Mouse (Mus musculus) embryonic fibroblast, embryonic 13.5 days (primary cell): Measurements from ENCODE around the gene Clec2i.

Source experiments
- CTCF ChIP-seq: IDR thresholded peaks from 2 replicates; pipeline ENCODE4 v1.5.1; 2011; ENCODE audit warnings: mild to moderate bottlenecking, control low read depth, low read length, moderate library complexity, borderline replicate concordance; ENCODE audit not compliant: insufficient read depth
- POLR2A ChIP-seq: IDR thresholded peaks from 2 replicates; pipeline ENCODE4 v1.6.1; 2011; ENCODE audit warnings: low read depth, mild to moderate bottlenecking, control low read depth, low read length, moderate library complexity

- TF ChIP-seq POLR2A: no peak
- no peak for TF ChIP-seq CTCF
These were observed 31.9 kb upstream of the Clec2i start for GRCm38 (mm10) chr6:128855477-128855876.
